Mouse (Mus musculus): Measurements from ENCODE around the gene Ercc6.

Ercc6 gene

GRCm38 (mm10) chr14:32583696-32584095, 70.4 kb downstream of the Ercc6 start:
- DNase-seq = no peak

- peak; percentile 48 for DNase-seq
Observed at GRCm38 (mm10) chr14:32587013-32587784, 73.9 kb downstream of the Ercc6 start.

- no peak for DNase-seq
Observed at GRCm38 (mm10) chr14:32590377-32590776, 77.1 kb downstream of the Ercc6 start.

DNA sequence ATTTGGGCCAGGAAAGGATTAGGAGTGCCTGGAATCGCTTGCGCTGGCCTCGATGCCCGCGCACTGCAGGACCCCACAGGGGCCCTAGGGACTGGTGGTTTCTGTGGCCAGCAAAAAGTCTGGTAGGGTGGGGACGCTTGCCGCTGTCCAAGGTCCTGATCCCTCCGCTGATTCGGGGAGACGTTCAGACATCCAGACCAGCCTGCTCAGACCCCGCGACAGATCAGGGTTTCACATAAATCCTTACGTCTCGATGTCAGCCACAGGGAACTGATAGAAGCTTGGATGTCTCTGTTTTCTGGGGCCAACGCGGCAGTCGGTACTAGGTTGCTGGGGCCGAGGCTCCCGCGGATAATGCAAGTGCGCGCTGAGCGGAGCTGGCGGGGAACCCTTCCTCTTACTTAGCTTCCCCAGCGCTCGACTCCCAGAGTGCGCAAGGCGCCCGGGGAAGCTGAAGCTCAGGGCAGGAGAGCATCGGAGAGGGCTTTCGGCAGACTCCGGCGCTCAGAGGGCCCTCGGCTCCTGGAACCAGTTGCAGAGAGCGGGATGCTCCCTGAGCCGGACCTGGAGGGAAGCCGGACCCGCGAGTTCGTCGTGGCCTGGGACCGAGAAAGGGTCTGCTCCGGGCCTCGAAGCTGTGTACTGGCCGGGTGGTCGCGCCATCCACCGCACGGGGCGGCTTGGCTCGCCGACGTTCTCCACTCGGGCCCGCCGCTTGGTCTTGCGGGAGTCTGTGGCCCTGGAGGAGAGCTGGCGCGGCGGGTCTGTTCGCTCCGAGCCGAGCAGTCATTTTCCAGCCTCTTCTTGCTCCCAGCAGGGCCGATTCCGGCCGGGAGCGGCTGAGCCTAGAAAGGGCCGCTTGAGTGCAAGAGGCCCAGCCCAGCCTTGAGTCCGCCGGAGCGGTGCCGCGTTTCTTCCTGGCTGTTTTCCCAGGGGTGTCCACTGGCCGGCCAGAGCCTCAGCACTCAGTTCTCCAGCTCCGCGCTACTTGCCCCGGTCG, 84.2 kb downstream of the Ercc6 start:
- peak; percentile 31 for DNase-seq

DNA sequence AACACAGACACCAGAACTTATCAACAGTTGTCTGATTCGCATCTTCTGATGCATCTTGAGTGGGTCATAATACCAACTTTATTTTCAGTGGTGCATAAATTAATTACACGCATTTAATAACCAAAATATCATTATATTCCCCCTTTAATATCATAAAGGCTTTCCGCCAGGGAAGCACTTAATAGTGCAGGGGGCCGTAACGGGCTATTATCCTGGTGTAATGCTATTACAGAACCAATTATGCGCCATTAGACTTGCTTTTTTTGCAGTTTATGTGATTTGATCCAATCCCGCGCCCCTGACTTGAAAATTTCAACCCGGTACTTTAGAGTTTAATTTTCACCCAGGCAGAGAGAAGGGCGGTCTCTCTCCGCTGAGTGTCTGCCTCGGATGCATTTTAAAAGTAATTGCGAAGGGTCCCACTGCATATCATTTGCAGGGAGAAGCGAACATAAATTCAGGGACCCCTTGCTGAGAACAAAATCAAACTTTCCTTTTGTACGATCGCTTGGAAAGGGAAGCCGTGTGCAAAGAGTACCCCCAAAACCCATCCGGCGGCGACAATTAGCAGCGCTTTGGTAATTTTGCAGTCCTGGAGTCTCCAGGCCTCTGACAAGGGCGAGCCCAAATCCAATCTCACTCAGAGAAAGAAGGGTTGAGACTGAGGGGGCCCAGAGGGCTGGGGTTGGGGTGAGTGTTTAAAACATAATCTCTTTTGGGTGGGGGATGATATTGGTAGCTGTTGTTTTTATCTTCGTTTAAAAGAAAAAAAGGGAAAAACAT, 85.3 kb downstream of the Ercc6 start:
- DNase-seq = no peak

- DNase-seq = no peak
Observed at GRCm38 (mm10) chr14:32599290-32600041, 86.1 kb downstream of the Ercc6 start, which contains the start of gene Prrxl1. Gene Prrxl1 (plus strand): TSS chr14:32599407.

DNA sequence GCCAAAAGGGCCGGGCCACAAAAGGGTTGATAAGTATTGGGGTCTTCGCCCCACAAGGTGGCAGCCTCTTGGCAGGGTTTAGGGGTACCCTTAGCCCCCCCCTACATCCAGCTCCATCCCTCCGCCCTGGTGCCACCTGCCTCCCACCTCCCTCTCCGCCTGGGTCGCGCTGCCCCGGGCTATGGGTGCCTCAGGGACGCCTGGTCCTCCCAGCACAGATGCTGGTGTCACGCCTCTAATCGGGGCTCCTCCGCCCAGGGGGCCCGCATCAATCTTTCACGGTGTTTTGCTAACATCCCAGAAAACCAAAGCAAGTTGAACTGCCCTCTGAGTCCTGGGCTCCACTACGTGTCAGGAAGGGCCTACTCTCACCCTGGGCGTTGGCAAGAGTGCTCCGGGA, 86.8 kb downstream of the Ercc6 start:
- no peak for DNase-seq

GRCm38 (mm10) chr14:32605508-32605907, 92.2 kb downstream of the Ercc6 start:
- no peak for DNase-seq

DNA sequence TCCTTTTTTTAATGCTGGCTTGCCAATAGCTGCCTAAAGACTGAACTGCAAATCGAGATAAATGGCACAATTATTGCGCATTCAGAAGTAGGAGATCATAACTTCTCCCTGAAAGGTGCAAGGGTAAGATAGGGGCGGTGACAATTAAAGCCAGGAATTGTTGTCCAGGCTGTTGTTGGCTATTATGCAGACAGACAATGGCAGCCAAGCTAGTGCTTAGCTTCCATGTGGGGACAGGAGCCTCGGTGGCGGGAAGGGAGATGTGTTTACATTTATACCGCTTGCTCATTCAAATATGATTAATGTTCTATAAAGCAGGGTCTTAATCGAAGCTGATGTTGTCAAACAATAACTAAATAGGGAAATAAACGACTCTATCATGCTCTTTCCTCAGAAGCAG, 93.0 kb downstream of the Ercc6 start:
- DNase-seq = no peak

- DNase-seq = peak; percentile 23
Observed at GRCm38 (mm10) chr14:32609392-32609791, 96.1 kb downstream of the Ercc6 start.

DNA sequence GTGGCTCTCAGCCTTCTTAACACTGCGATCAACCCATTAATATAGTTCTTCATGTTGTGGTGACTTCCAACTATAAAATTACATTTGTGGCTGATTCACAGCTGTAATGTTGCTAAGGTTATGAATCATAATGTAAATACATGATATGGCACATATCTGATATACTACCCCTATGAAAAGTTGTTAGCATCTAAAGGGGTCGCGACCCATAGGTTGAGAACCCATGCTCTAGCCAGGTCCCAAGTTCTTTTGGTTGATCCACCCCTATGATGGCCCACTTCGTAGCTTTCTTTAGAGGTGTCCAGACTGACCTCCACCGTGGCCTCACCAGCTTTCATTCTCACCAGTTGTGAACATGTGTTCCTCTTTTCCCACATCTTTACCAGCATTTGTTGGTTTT, 103.9 kb downstream of the Ercc6 start:
- DNase-seq = no peak

DNA sequence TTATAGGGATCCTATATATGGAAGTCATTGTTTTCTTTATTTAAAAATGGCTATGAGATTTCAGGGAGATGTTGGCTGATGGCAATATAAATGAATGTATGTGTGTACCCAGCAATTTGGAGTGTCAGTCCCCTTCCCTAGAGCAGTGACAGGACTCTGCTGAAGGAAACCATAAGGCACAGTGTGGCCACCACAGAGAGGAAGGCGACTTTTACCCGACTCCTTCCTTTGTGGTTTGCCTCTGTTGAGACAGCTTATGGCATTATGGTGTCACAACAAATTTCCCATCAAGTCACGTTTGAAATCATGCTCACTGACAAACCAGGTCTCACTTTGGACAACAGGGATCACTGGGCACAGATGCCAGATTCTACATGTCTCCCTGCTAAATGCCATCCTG, 110.9 kb downstream of the Ercc6 start:
- DNase-seq = no peak

DNA sequence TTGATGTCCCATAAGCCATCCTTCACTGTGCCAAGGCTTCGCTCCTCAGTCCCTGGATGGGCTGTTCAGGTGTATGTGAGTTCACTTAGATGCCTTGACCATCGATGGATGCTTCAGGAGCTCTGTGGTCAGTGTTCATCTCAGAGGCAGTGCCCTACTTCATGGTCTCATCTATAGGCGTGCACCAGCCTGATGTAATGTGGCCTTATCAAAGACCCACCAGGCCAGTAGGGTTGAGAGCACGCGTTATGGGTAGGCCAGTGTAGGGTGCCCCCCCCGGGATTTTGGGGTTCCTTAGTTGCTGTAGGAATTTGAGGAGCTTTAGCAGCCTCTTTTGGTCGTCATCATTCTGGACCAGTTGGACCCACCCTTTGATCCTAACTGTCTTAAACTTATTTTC, 111.5 kb downstream of the Ercc6 start:
- DNase-seq = no peak

- no peak for DNase-seq
Observed at GRCm38 (mm10) chr14:32627271-32627670, 114.0 kb downstream of the Ercc6 start.

- DNase-seq = no peak
Observed at GRCm38 (mm10) chr14:32628584-32628983, 115.3 kb downstream of the Ercc6 start.
